Comparison of ENCODE assay signal across 33 mouse cellular contexts in genomic region chr19:10671854-10672417, GRCm38 (mm10). TPM values are rescaled to one million over a fixed set of nuclear protein-coding genes. Genes with fewer than 3 reads are reported as not detected.
DNase-seq lines count a peak whose midpoint lies in the region; ATAC-seq and TF ChIP-seq lines count a peak whose summit lies in the region.
"Had no signal": no experiment of that assay in that cellular context is flagged by ENCODE, and none has a peak within 500 bp of the region (broad histone marks: within the 10 kb centered on the region; RNA-seq: fewer than 3 reads in every experiment).

No protein-coding gene starts in this region.

- ATAC-seq in liver, embryonic 11.5 days (replicated peaks; ENCODE audit: low FRiP score) = 0 out of 2 replicates have a peak, but pooled peaks have one; percentile 26
- no peak for ATAC-seq in G1E (ENCODE audit: extremely low read depth, insufficient number of reproducible peaks, low FRiP score, poor library complexity, severe bottlenecking)
- peak; percentile 75 for ATAC-seq in intestine, embryonic 15.5 days
- peak; percentile 11; the same call in 1 of the 2 replicates for ATAC-seq in stomach, embryonic 16.5 days (ENCODE audit: insufficient read depth, low FRiP score)
- ATAC-seq: activated CD4-positive, CD25-positive, alpha-beta regulatory T cell, adult 4 months; forebrain, embryonic 14.5 days; forebrain, postnatal 0 days had no signal

- H3K36me3 ChIP-seq in liver, embryonic 11.5 days (ENCODE audit: control insufficient read depth, insufficient read depth, low read length) = no peaks in the 10 kb centered on the region
- peaks cover 9% of the 10 kb centered on the region for H3K36me3 ChIP-seq in G1E (replicated peaks)
- H3K36me3 ChIP-seq in intestine, embryonic 15.5 days = no peaks in the 10 kb centered on the region
- no peaks in the 10 kb centered on the region for H3K36me3 ChIP-seq in stomach, embryonic 16.5 days (ENCODE audit: control insufficient read depth, insufficient read depth, low read length)
- H3K36me3 ChIP-seq: forebrain, embryonic 10.5 days; hindbrain, embryonic 12.5 days; hindbrain, embryonic 15.5 days had no signal

- H3K9me3 ChIP-seq in liver, embryonic 11.5 days (ENCODE audit: control insufficient read depth, low read length) = no peaks in the 10 kb centered on the region
- peaks cover 3% of the 10 kb centered on the region for H3K9me3 ChIP-seq in G1E (replicated peaks)
- H3K9me3 ChIP-seq in intestine, embryonic 15.5 days = no peaks in the 10 kb centered on the region
- no peaks in the 10 kb centered on the region for H3K9me3 ChIP-seq in stomach, embryonic 16.5 days (replicated peaks; ENCODE audit: control insufficient read depth, low read length)
- H3K9me3 ChIP-seq: forebrain, embryonic 10.5 days; hindbrain, embryonic 12.5 days; hindbrain, embryonic 15.5 days had no signal

- DNase-seq in liver, embryonic 11.5 days (ENCODE audit: low spot score) = no peak
- no peak for DNase-seq in liver
- DNase-seq in G1E (ENCODE audit: low spot score) = no peak
- DNase-seq in cerebellum, adult 18-20 months = no peak
- DNase-seq in layer of hippocampus, postnatal 36 days = no peak
- DNase-seq: adrenal gland, adult 8-10 months; adrenal gland, postnatal 25 days; B cell, adult 2 months; cerebellum, adult 11-12 months; cerebellum, adult 9-10 months; cerebellum, postnatal 14 days; forebrain, postnatal 0 days; gastrocnemius, adult 2 months; gastrocnemius, postnatal 14 days; heart, adult 11 months had no signal

- 0 out of 2 replicates have a peak overlapping the region, but pooled peaks have one; percentile 12 for H3K9ac ChIP-seq in liver, embryonic 11.5 days (ENCODE audit: low read depth, low read length)
- H3K9ac ChIP-seq in intestine, embryonic 15.5 days = no peak overlapping the region
- H3K9ac ChIP-seq in stomach, embryonic 16.5 days (ENCODE audit: low read length) = no peak overlapping the region
- H3K9ac ChIP-seq: forebrain, postnatal 0 days; hindbrain, embryonic 12.5 days; hindbrain, embryonic 15.5 days had no signal

- H3K27ac ChIP-seq in liver, embryonic 11.5 days (ENCODE audit: low read depth, low read length) = no peak overlapping the region
- H3K27ac ChIP-seq in intestine, embryonic 15.5 days = no peak overlapping the region
- H3K27ac ChIP-seq in stomach, embryonic 16.5 days (ENCODE audit: low read length) = no peak overlapping the region
- H3K27ac ChIP-seq: forebrain, embryonic 10.5 days; gastrocnemius, adult 2 months; hindbrain, embryonic 12.5 days; hindbrain, embryonic 15.5 days had no signal

- H3K4me1 ChIP-seq in liver, embryonic 11.5 days (replicated peaks; ENCODE audit: control insufficient read depth, insufficient read depth, low read length) = peaks cover 6% of the 10 kb centered on the region
- H3K4me1 ChIP-seq in G1E (ENCODE audit: insufficient read depth, low read depth, low read length) = peaks cover 79% of the 10 kb centered on the region
- 0 out of 2 replicates have a peak, but pooled peaks cover 5% of the 10 kb centered on the region for H3K4me1 ChIP-seq in intestine, embryonic 15.5 days (replicated peaks)
- H3K4me1 ChIP-seq in stomach, embryonic 16.5 days (ENCODE audit: control insufficient read depth, insufficient read depth, low read length) = 0 out of 2 replicates have a peak, but pooled peaks cover 6% of the 10 kb centered on the region
- H3K4me1 ChIP-seq: hindbrain, embryonic 12.5 days; hindbrain, embryonic 15.5 days had no signal

- no peak overlapping the region for H3K4me3 ChIP-seq in liver, embryonic 11.5 days (ENCODE audit: low read depth, low read length)
- peak overlapping the region; percentile 41 for H3K4me3 ChIP-seq in G1E (ENCODE audit: low read depth, low read length)
- H3K4me3 ChIP-seq in intestine, embryonic 15.5 days (replicated peaks) = no peak overlapping the region
- no peak overlapping the region for H3K4me3 ChIP-seq in stomach, embryonic 16.5 days (replicated peaks; ENCODE audit: low read length)
- H3K4me3 ChIP-seq: forebrain, embryonic 10.5 days; gastrocnemius, adult 2 months; hindbrain, embryonic 12.5 days; hindbrain, embryonic 15.5 days had no signal

- 70% methylated on average over 9 of the region's 9 CpGs for WGBS in liver, embryonic 11.5 days
- 46% methylated on average over 9 of the region's 9 CpGs for WGBS in intestine, embryonic 15.5 days
- WGBS in stomach, embryonic 16.5 days = 53% methylated on average over 9 of the region's 9 CpGs

- no peaks in the 10 kb centered on the region for H3K27me3 ChIP-seq in liver, embryonic 11.5 days (replicated peaks; ENCODE audit: control insufficient read depth, insufficient read depth, low read length)
- H3K27me3 ChIP-seq in G1E (ENCODE audit: insufficient read depth, low read length) = no peaks in the 10 kb centered on the region
- H3K27me3 ChIP-seq in intestine, embryonic 15.5 days (replicated peaks) = no peaks in the 10 kb centered on the region
- H3K27me3 ChIP-seq in stomach, embryonic 16.5 days (ENCODE audit: control insufficient read depth, insufficient read depth, low read length) = no peaks in the 10 kb centered on the region
- H3K27me3 ChIP-seq: CH12.LX; hindbrain, embryonic 12.5 days; hindbrain, embryonic 15.5 days had no signal

- H3K4me2 ChIP-seq in liver, embryonic 11.5 days = no peak overlapping the region
- H3K4me2 ChIP-seq in intestine, embryonic 15.5 days (replicated peaks) = no peak overlapping the region
- H3K4me2 ChIP-seq in stomach, embryonic 16.5 days (ENCODE audit: low read depth, low read length) = no peak overlapping the region
- H3K4me2 ChIP-seq: heart, embryonic 11.5 days; hindbrain, embryonic 12.5 days; hindbrain, embryonic 15.5 days had no signal

- TF ChIP-seq CTCF in G1E (IDR thresholded peaks at IDR 0.05; ENCODE audit: low read depth, low read length) = no peak

RNA-seq across cellular contexts. Expression of gene Pga5, which starts 5.9 kb away (rescaled TPM):
- not detected in 2 replicates for polyA plus RNA-seq in liver, embryonic 11.5 days (2014; fragmentation: Nextera tagmentation; extraction: Ambion mirVana)
- 1.6 and 2.4 TPM in 2 replicates for total RNA-seq in G1E (2014; fragmentation: Nextera tagmentation)
- total RNA-seq in G1E (2017) = 1.6 and 1.9 TPM in 2 replicates
- 0.14 TPM in 2 replicates for polyA plus RNA-seq in G1E (2012)
- 0.39 and 0.61 TPM in 2 replicates for polyA plus RNA-seq in intestine, embryonic 15.5 days (2015; fragmentation: Nextera tagmentation; extraction: Ambion mirVana)
- polyA plus RNA-seq in stomach, embryonic 16.5 days (2015; fragmentation: Nextera tagmentation; extraction: Ambion mirVana) = 139 and 218 TPM in 2 replicates
- total RNA-seq in layer of hippocampus, postnatal 36 days (2021) = not detected
- total RNA-seq: adrenal gland, adult 8-10 months; adrenal gland, postnatal 25 days; forebrain, postnatal 0 days; gastrocnemius, adult 2 months; gastrocnemius, postnatal 14 days; gastrocnemius, postnatal 4 days; heart, adult 8-10 months; heart, postnatal 25 days; hematopoietic stem cell, adult 5-6 weeks; MEL had no signal
- polyA plus RNA-seq: activated CD4-positive, CD25-positive, alpha-beta regulatory T cell, adult 4 months; embryonic facial prominence, embryonic 11.5 days; embryonic facial prominence, embryonic 14.5 days; forebrain, embryonic 10.5 days; forebrain, embryonic 14.5 days; forebrain, postnatal 0 days; heart, embryonic 11.5 days; heart, embryonic 14.5 days; heart, postnatal 0 days; hindbrain, embryonic 12.5 days; hindbrain, embryonic 15.5 days had no signal

RNA-seq across cellular contexts. Expression of gene Vps37c, which starts 16.6 kb away (rescaled TPM):
- 23.2 TPM in 2 replicates for polyA plus RNA-seq in liver, embryonic 11.5 days (2014; fragmentation: Nextera tagmentation; extraction: Ambion mirVana)
- total RNA-seq in G1E (2014; fragmentation: Nextera tagmentation) (16.3 and 27.1 TPM in 2 replicates), G1E (2017) (5.2 TPM in 2 replicates)
- 34.9 and 40.0 TPM in 2 replicates for polyA plus RNA-seq in G1E (2012)
- polyA plus RNA-seq in intestine, embryonic 15.5 days (2015; fragmentation: Nextera tagmentation; extraction: Ambion mirVana) = 28.1 and 28.7 TPM in 2 replicates
- 48.7 and 60.3 TPM in 2 replicates for polyA plus RNA-seq in stomach, embryonic 16.5 days (2015; fragmentation: Nextera tagmentation; extraction: Ambion mirVana)
- total RNA-seq in layer of hippocampus, postnatal 36 days (2021) = 10 to 100 TPM; 24.2 to 26.7 TPM

RNA-seq across cellular contexts. Expression of gene Vwce, which starts 37.9 kb away (rescaled TPM):
- polyA plus RNA-seq in liver, embryonic 11.5 days (2014; fragmentation: Nextera tagmentation; extraction: Ambion mirVana) = 7.8 and 10.4 TPM in 2 replicates
- total RNA-seq in G1E (2014; fragmentation: Nextera tagmentation) = 1.2 and 1.4 TPM in 2 replicates
- total RNA-seq in G1E (2017) = 0.06 and 0.16 TPM in 2 replicates
- polyA plus RNA-seq in G1E (2012) = 0.24 and 0.32 TPM in 2 replicates
- polyA plus RNA-seq in intestine, embryonic 15.5 days (2015; fragmentation: Nextera tagmentation; extraction: Ambion mirVana) = 3.4 and 4.8 TPM in 2 replicates
- polyA plus RNA-seq in stomach, embryonic 16.5 days (2015; fragmentation: Nextera tagmentation; extraction: Ambion mirVana) = 1.2 and 2.0 TPM in 2 replicates
- under 1 TPM; 0.30 to 0.32 TPM for total RNA-seq in layer of hippocampus, postnatal 36 days (2021)
- total RNA-seq: gastrocnemius, adult 2 months; heart, adult 8-10 months; heart, postnatal 25 days; hematopoietic stem cell, adult 5-6 weeks had no signal

Comparison
In these comparisons a context has a peak if more than half of its experiments do, and no peak if none do; other contexts are left out.
1. RNA of gene Pga5, which starts 5.9 kb away (polyA plus RNA-seq): 139 to 218 TPM in stomach, embryonic 16.5 days; 0.39 to 0.61 TPM in intestine, embryonic 15.5 days, 0.14 TPM in G1E and not detected in liver, embryonic 11.5 days; every median in the first group is over 10 times any median in the second.